Mouse (Mus musculus) E14TG2a.4 (cell line): ENCODE measurements around the gene Mettl24.

Experiments
- CTCF ChIP-seq: conservative IDR thresholded peaks from 2 replicates; pipeline ENCODE4 v1.5.1; 2014; ENCODE audit warnings: low read length
- NANOG ChIP-seq: IDR thresholded peaks from 2 replicates; pipeline ENCODE4 v1.6.1; 2014; ENCODE audit warnings: borderline replicate concordance, low read length, mixed read lengths
- POU5F1 ChIP-seq: IDR thresholded peaks from 2 replicates; pipeline ENCODE4 v1.6.1; 2014; ENCODE audit warnings: low read length, borderline replicate concordance

DNA sequence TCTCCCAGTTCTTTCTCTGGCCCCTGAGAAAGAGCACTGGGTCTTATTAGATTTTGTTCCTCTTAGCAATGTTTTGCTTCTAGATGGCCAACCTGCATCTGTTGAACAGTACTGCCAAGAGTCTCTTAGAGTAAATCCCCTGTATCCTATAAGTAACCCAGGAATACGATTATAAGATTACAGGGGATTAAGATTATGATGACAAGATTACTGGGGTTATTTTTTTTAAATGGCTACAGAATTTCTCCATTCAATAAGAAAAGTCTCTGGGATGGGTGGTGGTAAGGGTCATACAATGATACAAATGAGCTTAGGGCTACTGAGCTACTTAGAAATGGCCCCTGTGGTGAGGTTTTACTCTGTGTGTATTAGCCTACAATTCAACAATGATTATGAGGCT, 37.7 kb upstream of the Mettl24 start:
- TF ChIP-seq CTCF (no peak), POU5F1 (no peak), NANOG (no peak)
